In genomic region chr16:44621573-44621972, GRCm38 (mm10) we compare ENCODE assay signal across 27 mouse cellular contexts.
DNase-seq lines count a peak whose midpoint lies in the region; ATAC-seq and TF ChIP-seq lines count a peak whose summit lies in the region.
"Had no signal": no experiment of that assay in that cellular context is flagged by ENCODE, and none has a peak within 500 bp of the region (broad histone marks: within the 10 kb centered on the region; RNA-seq: fewer than 3 reads in every experiment).

No protein-coding gene starts in this region.

- H3K27ac ChIP-seq in forebrain, embryonic 14.5 days (ENCODE audit: low read depth, low read length), result no peak overlapping the region
- H3K27ac ChIP-seq in forebrain, postnatal 0 days (ENCODE audit: low read depth, low read length), result no peak overlapping the region
- no peak overlapping the region for H3K27ac ChIP-seq in lung, embryonic 14.5 days (ENCODE audit: low read depth)
- H3K27ac ChIP-seq: embryonic facial prominence, embryonic 13.5 days; embryonic facial prominence, embryonic 15.5 days; forebrain, embryonic 10.5 days; forebrain, embryonic 12.5 days; forebrain, embryonic 15.5 days had no signal

- H3K9me3 ChIP-seq in forebrain, embryonic 14.5 days (replicated peaks; ENCODE audit: control insufficient read depth, low read length), result no peaks in the 10 kb centered on the region
- H3K9me3 ChIP-seq in forebrain, postnatal 0 days (ENCODE audit: low read length), result no peaks in the 10 kb centered on the region
- H3K9me3 ChIP-seq in lung, embryonic 14.5 days (ENCODE audit: low read depth, low read length), result no peaks in the 10 kb centered on the region
- H3K9me3 ChIP-seq: embryonic facial prominence, embryonic 13.5 days; embryonic facial prominence, embryonic 15.5 days; forebrain, embryonic 10.5 days; forebrain, embryonic 12.5 days; forebrain, embryonic 15.5 days; G1E had no signal

- no peak overlapping the region for H3K9ac ChIP-seq in forebrain, embryonic 14.5 days (ENCODE audit: low read length)
- no peak overlapping the region for H3K9ac ChIP-seq in forebrain, postnatal 0 days
- H3K9ac ChIP-seq in lung, embryonic 14.5 days, result no peak overlapping the region
- H3K9ac ChIP-seq: embryonic facial prominence, embryonic 13.5 days; embryonic facial prominence, embryonic 15.5 days; forebrain, embryonic 12.5 days; forebrain, embryonic 15.5 days had no signal

- peak; percentile 44 for DNase-seq in forebrain, embryonic 14.5 days (ENCODE audit: low spot score)
- DNase-seq in forebrain, postnatal 0 days, result no peak
- DNase-seq in lung, embryonic 14.5 days, result peak; percentile 71
- no peak for DNase-seq in lung, adult 18-20 months
- DNase-seq in brain, embryonic 14.5 days (ENCODE audit: low read depth), result peak; percentile 56
- DNase-seq: adrenal gland, adult 8-10 months; adrenal gland, postnatal 14 days; adrenal gland, postnatal 36 days; B cell, adult 2 months; cerebellum, adult 11 months; cerebellum, adult 18-20 months; cerebellum, adult 8-10 months; cerebellum, adult 9-11 months; cerebellum, postnatal 14 days; cerebellum, postnatal 36 days; embryo, embryonic 11 days had no signal

- peaks cover 7% of the 10 kb centered on the region; the same call in 1 of the 2 replicates for H3K4me1 ChIP-seq in forebrain, embryonic 14.5 days (ENCODE audit: control insufficient read depth, insufficient read depth, low read length)
- no peaks in the 10 kb centered on the region for H3K4me1 ChIP-seq in forebrain, postnatal 0 days (ENCODE audit: insufficient read depth)
- H3K4me1 ChIP-seq in lung, embryonic 14.5 days (ENCODE audit: insufficient read depth), result peaks cover 22% of the 10 kb centered on the region

- no peak overlapping the region for H3K4me3 ChIP-seq in forebrain, embryonic 14.5 days (ENCODE audit: low read depth, low read length)
- H3K4me3 ChIP-seq in forebrain, postnatal 0 days (ENCODE audit: low read depth, low read length), result no peak overlapping the region
- no peak overlapping the region for H3K4me3 ChIP-seq in lung, embryonic 14.5 days (ENCODE audit: low read depth, low read length)
- H3K4me3 ChIP-seq: embryonic facial prominence, embryonic 13.5 days; embryonic facial prominence, embryonic 15.5 days; erythroblast, embryonic 14.5 days; forebrain, embryonic 10.5 days; forebrain, embryonic 12.5 days; forebrain, embryonic 15.5 days had no signal

- 59% methylated on average over 5 of the region's 5 CpGs for WGBS in forebrain, embryonic 14.5 days
- WGBS in forebrain, postnatal 0 days, result 52% methylated on average over 5 of the region's 5 CpGs
- 72% methylated on average over 5 of the region's 5 CpGs for WGBS in lung, embryonic 14.5 days

- H3K27me3 ChIP-seq in forebrain, embryonic 14.5 days (replicated peaks; ENCODE audit: control insufficient read depth, insufficient read depth, low read length), result no peaks in the 10 kb centered on the region
- H3K27me3 ChIP-seq in forebrain, postnatal 0 days (ENCODE audit: insufficient read depth, low read length), result no peaks in the 10 kb centered on the region
- no peaks in the 10 kb centered on the region for H3K27me3 ChIP-seq in lung, embryonic 14.5 days (ENCODE audit: insufficient read depth, low read length)
- H3K27me3 ChIP-seq: CH12.LX; embryonic facial prominence, embryonic 13.5 days; embryonic facial prominence, embryonic 15.5 days; forebrain, embryonic 15.5 days had no signal

- no peak overlapping the region for H3K4me2 ChIP-seq in forebrain, embryonic 14.5 days (ENCODE audit: low read length)
- no peak overlapping the region for H3K4me2 ChIP-seq in forebrain, postnatal 0 days (ENCODE audit: low read depth)
- H3K4me2 ChIP-seq in lung, embryonic 14.5 days, result no peak overlapping the region
- H3K4me2 ChIP-seq: embryonic facial prominence, embryonic 13.5 days; embryonic facial prominence, embryonic 15.5 days; forebrain, embryonic 12.5 days; forebrain, embryonic 15.5 days had no signal

- TF ChIP-seq POLR2A in brain, embryonic 14.5 days (IDR thresholded peaks at IDR 0.05; ENCODE audit: borderline replicate concordance, extremely low read depth, insufficient read depth, insufficient read length, poor library complexity, severe bottlenecking), result no peak

- no peak for ATAC-seq in forebrain, embryonic 14.5 days
- ATAC-seq in forebrain, postnatal 0 days, result no peak
- ATAC-seq in lung, embryonic 14.5 days (ENCODE audit: insufficient read depth), result no peak
- ATAC-seq: activated CD4-positive, CD25-positive, alpha-beta regulatory T cell, adult 4 months; CD4-positive, CD25-positive, alpha-beta regulatory T cell, adult 4 months; forebrain, embryonic 15.5 days; Patski had no signal

- no peak for TF ChIP-seq CTCF in forebrain, postnatal 0 days (IDR thresholded peaks at IDR 0.05; ENCODE audit: low read depth)
- no peak for TF ChIP-seq CTCF in lung, embryonic 14.5 days (IDR thresholded peaks at IDR 0.05; ENCODE audit: low read depth)
- no peak for TF ChIP-seq CTCF in brain, embryonic 14.5 days (IDR thresholded peaks at IDR 0.05; ENCODE audit: borderline replicate concordance, extremely low read depth, insufficient read depth, insufficient read length)

- H3K36me3 ChIP-seq in forebrain, embryonic 14.5 days (ENCODE audit: control insufficient read depth, insufficient read depth, low read length), result no peaks in the 10 kb centered on the region
- H3K36me3 ChIP-seq in forebrain, postnatal 0 days (ENCODE audit: insufficient read depth), result no peaks in the 10 kb centered on the region
- no peaks in the 10 kb centered on the region for H3K36me3 ChIP-seq in lung, embryonic 14.5 days (ENCODE audit: insufficient read depth)
- H3K36me3 ChIP-seq: embryonic facial prominence, embryonic 13.5 days; embryonic facial prominence, embryonic 15.5 days; forebrain, embryonic 10.5 days; forebrain, embryonic 12.5 days; forebrain, embryonic 15.5 days; G1E had no signal

Comparison
In these comparisons a context has a peak if more than half of its experiments do, and no peak if none do; other contexts are left out.
1. DNase-seq: peak in forebrain, embryonic 14.5 days (single experiment), lung, embryonic 14.5 days (single experiment) and brain, embryonic 14.5 days (single experiment); none in forebrain, postnatal 0 days (single experiment) and lung, adult 18-20 months (0 of 2).